Mouse (Mus musculus) hindbrain, embryonic 15.5 days (tissue): ENCODE measurements around the gene Olfr115. TPM values are rescaled to one million over a fixed set of nuclear protein-coding genes. Genes with fewer than 3 reads are reported as not detected.

Source experiments
- ATAC-seq: fragments of 200-750 bp; cut with Nextera tagmentation; 2 replicates; pipeline ENCODE4 v1.8.0; 2017; ENCODE audit warnings: low read depth, moderate number of reproducible peaks, moderate TSS enrichment; ENCODE audit not compliant: low FRiP score
- H3K27ac ChIP-seq: fragments of 300-500 bp; sonication (generic); replicated peaks from 2 replicates; pipeline ENCODE4 v1.5.1; 2015; ENCODE audit warnings: mild to moderate bottlenecking, inconsistent platforms
- H3K27me3 ChIP-seq: fragments of 300-500 bp; sonication (generic); 2 replicates; pipeline ENCODE4 v1.6.1; 2015; ENCODE audit warnings: control low read depth, inconsistent platforms
- H3K36me3 ChIP-seq: fragments of 300-500 bp; sonication (generic); 2 replicates; pipeline ENCODE4 v1.6.1; 2015; ENCODE audit warnings: control low read depth, inconsistent platforms
- H3K4me1 ChIP-seq: fragments of 300-500 bp; sonication (generic); replicated peaks from 2 replicates; pipeline ENCODE4 v1.6.1; 2015; ENCODE audit warnings: control low read depth, inconsistent platforms
- H3K4me2 ChIP-seq: fragments of 300-500 bp; sonication (generic); 2 replicates; pipeline ENCODE4 v1.6.1; 2015; ENCODE audit warnings: moderate library complexity, mild to moderate bottlenecking, inconsistent platforms
- H3K4me3 ChIP-seq: fragments of 300-500 bp; sonication (generic); 2 replicates; pipeline ENCODE4 v1.5.1; 2015; ENCODE audit warnings: mild to moderate bottlenecking, inconsistent platforms
- H3K9ac ChIP-seq: fragments of 300-500 bp; sonication (generic); 2 replicates; pipeline ENCODE4 v1.6.1; 2015; ENCODE audit warnings: inconsistent platforms
- H3K9me3 ChIP-seq: fragments of 300-500 bp; sonication (generic); 2 replicates; pipeline ENCODE4 v1.6.1; 2016; ENCODE audit warnings: control low read depth, inconsistent platforms
- WGBS: fragments of 180-500 bp; shearing (Covaris S2); methylation state at CpG from one replicate; pipeline ENCODE4 v1.1.7; 2015; 5-methylcytosine and 5-hydroxymethylcytosine counted together
- polyA plus RNA-seq: library from polyadenylated mRNA; unstranded; fragments of >200 nt; fragmentation: Nextera tagmentation; extraction: Ambion mirVana; gene quantifications from 2 replicates; pipeline ENCODE4 v1.2.1, GENCODE M21; 2015

Olfr115 gene
- not detected in 2 replicates for polyA plus RNA-seq

GRCm38 (mm10) chr17:37627009-37627408 lies at the start of gene Olfr115, which contains the start of gene Olfr116:
Gene Olfr115, minus strand, starts transcription at chr17:37627109.
Gene Olfr116, minus strand, starts transcription at chr17:37627199.
- Histone ChIP-seq H3K36me3 (no peaks in the 10 kb centered on the region), H3K9ac (no peak within 1 kb of the TSS), H3K9me3 (0 out of 2 replicates have a peak, but pooled peaks cover 3% of the 10 kb centered on the region), H3K27ac (no peak within 1 kb of the TSS), H3K27me3 (no peaks in the 10 kb centered on the region), H3K4me2 (no peak within 1 kb of the TSS), H3K4me1 (no peaks in the 10 kb centered on the region), H3K4me3 (no peak within 1 kb of the TSS)
- no peak for ATAC-seq
- 83% methylated on average over 2 of the region's 2 CpGs for WGBS

- no peak for ATAC-seq
- Histone ChIP-seq H3K4me3 (no peak within 1 kb of the TSS), H3K27ac (no peak within 1 kb of the TSS), H3K4me1 (no peaks in the 10 kb centered on the region), H3K4me2 (no peak within 1 kb of the TSS), H3K9ac (no peak within 1 kb of the TSS), H3K27me3 (no peaks in the 10 kb centered on the region), H3K36me3 (no peaks in the 10 kb centered on the region), H3K9me3 (no peaks in the 10 kb centered on the region)
- 75% methylated on average over 2 of the region's 2 CpGs for WGBS
Measured at GRCm38 (mm10) chr17:37666688-37667087, 39.8 kb upstream of the Olfr115 start, which contains the start of gene Olfr118. Gene Olfr118, plus strand, starts transcription at chr17:37666988.

- WGBS, result 71% methylated on average over 1 of the region's 1 CpGs
- Histone ChIP-seq H3K36me3 (no peaks in the 10 kb centered on the region), H3K27ac (no peak within 1 kb of the TSS), H3K9ac (no peak within 1 kb of the TSS), H3K4me2 (no peak within 1 kb of the TSS), H3K27me3 (no peaks in the 10 kb centered on the region), H3K9me3 (no peaks in the 10 kb centered on the region), H3K4me1 (no peaks in the 10 kb centered on the region), H3K4me3 (no peak within 1 kb of the TSS)
- no peak for ATAC-seq
Measured at GRCm38 (mm10) chr17:37663682-37664081, 36.8 kb upstream of the Olfr115 start, which contains the start of gene Olfr117. Gene Olfr117, minus strand, starts transcription at chr17:37663782.

- Histone ChIP-seq H3K4me1 (no peaks in the 10 kb centered on the region), H3K4me2 (no peak within 1 kb of the TSS), H3K4me3 (no peak within 1 kb of the TSS), H3K9me3 (no peaks in the 10 kb centered on the region), H3K27ac (no peak within 1 kb of the TSS), H3K36me3 (no peaks in the 10 kb centered on the region), H3K27me3 (no peaks in the 10 kb centered on the region), H3K9ac (no peak within 1 kb of the TSS)
- no peak for ATAC-seq
Measured at GRCm38 (mm10) chr17:37592643-37593042, 34.3 kb downstream of the Olfr115 start, which contains the start of gene Olfr114. Gene Olfr114, minus strand, starts transcription at chr17:37592743.

GRCm38 (mm10) chr17:37577563-37577962 lies 49.3 kb downstream of the Olfr115 start, which contains the start of gene Olfr113:
Gene Olfr113, minus strand, starts transcription at chr17:37577663.
- H3K4me3 ChIP-seq, result no peak within 1 kb of the TSS
- no peak for ATAC-seq
- H3K27ac ChIP-seq, result no peak within 1 kb of the TSS
- H3K27me3 ChIP-seq, result no peaks in the 10 kb centered on the region
- H3K9ac ChIP-seq, result no peak within 1 kb of the TSS
- H3K4me2 ChIP-seq, result no peak within 1 kb of the TSS
- no peaks in the 10 kb centered on the region for H3K9me3 ChIP-seq
- H3K36me3 ChIP-seq, result no peaks in the 10 kb centered on the region
- no peaks in the 10 kb centered on the region for H3K4me1 ChIP-seq

GRCm38 (mm10) chr17:37569351-37569750 lies 57.6 kb downstream of the Olfr115 start, which contains the start of gene Olfr112:
Gene Olfr112, minus strand, starts transcription at chr17:37569451.
- Histone ChIP-seq H3K27me3 (no peaks in the 10 kb centered on the region), H3K4me3 (no peak within 1 kb of the TSS), H3K4me1 (no peaks in the 10 kb centered on the region), H3K9me3 (no peaks in the 10 kb centered on the region), H3K9ac (no peak within 1 kb of the TSS), H3K36me3 (no peaks in the 10 kb centered on the region), H3K27ac (no peak within 1 kb of the TSS), H3K4me2 (no peak within 1 kb of the TSS)
- ATAC-seq, result no peak

Other genes starting within 250 kb of the Olfr115 start
- gene Olfr105-ps, start 248.1 kb downstream of the Olfr115 start, polyA plus RNA-seq, result not detected in 2 replicates
- gene Olfr106-ps, start 236.7 kb downstream of the Olfr115 start, polyA plus RNA-seq, result not detected in 2 replicates
- not detected in 2 replicates for gene Olfr107, start 227.9 kb downstream of the Olfr115 start, polyA plus RNA-seq
- gene Olfr108, start 181.6 kb downstream of the Olfr115 start, polyA plus RNA-seq, result not detected in 2 replicates
- not detected in 2 replicates for gene Olfr109, start 168.2 kb downstream of the Olfr115 start, polyA plus RNA-seq
- gene H2-M2, start 143.6 kb downstream of the Olfr115 start, polyA plus RNA-seq, result not detected in 2 replicates
- not detected in 2 replicates for gene Olfr110, start 134.6 kb downstream of the Olfr115 start, polyA plus RNA-seq
- gene Olfr111, start 119.1 kb downstream of the Olfr115 start, polyA plus RNA-seq, result not detected in 2 replicates
- gene Olfr112, start 57.7 kb downstream of the Olfr115 start, polyA plus RNA-seq, result not detected in 2 replicates
- gene Olfr113, start 49.4 kb downstream of the Olfr115 start, polyA plus RNA-seq, result not detected in 2 replicates
- not detected in 2 replicates for gene Olfr114, start 34.4 kb downstream of the Olfr115 start, polyA plus RNA-seq
- not detected in 2 replicates for gene Olfr116, start 90 bp upstream of the Olfr115 start, polyA plus RNA-seq
- not detected in 2 replicates for gene Olfr117, start 36.7 kb upstream of the Olfr115 start, polyA plus RNA-seq
- not detected in 2 replicates for gene Olfr118, start 39.9 kb upstream of the Olfr115 start, polyA plus RNA-seq
- not detected in 2 replicates for gene Olfr119, start 69.5 kb upstream of the Olfr115 start, polyA plus RNA-seq
- gene Olfr120, start 94.7 kb upstream of the Olfr115 start, polyA plus RNA-seq, result not detected in 2 replicates
- not detected in 2 replicates for gene Olfr121, start 121.7 kb upstream of the Olfr115 start, polyA plus RNA-seq
- gene Olfr122, start 141.5 kb upstream of the Olfr115 start, polyA plus RNA-seq, result not detected in 2 replicates
- not detected in 2 replicates for gene Olfr123, start 166.4 kb upstream of the Olfr115 start, polyA plus RNA-seq
- not detected in 2 replicates for gene Olfr124, start 172.8 kb upstream of the Olfr115 start, polyA plus RNA-seq
- not detected in 2 replicates for gene Olfr125, start 205.8 kb upstream of the Olfr115 start, polyA plus RNA-seq
- not detected in 2 replicates for gene Olfr126, start 220.4 kb upstream of the Olfr115 start, polyA plus RNA-seq